ENCODE assay signal across 13 mouse cellular contexts in the genomic region with DNA sequence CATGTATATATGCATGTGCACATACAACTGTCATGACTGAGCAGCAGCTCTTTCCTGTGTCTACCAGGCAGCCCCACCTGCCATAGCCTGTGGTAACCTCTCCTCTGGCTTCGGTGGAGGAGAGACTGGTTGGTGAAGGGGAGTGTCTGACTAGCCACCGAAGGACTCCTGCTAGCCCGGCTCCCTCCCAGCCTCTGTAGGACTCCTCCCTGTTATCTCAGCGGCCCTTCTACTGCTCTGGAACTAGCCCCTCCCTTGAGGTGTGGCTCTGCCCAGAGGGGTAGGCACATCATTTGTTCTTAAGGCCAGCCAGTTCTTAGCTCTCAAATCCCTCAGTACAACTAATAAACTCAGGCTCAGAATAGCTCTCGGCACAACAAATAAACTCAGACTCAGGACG. TPM values are rescaled to one million over a fixed set of nuclear protein-coding genes. Genes with fewer than 3 reads are reported as not detected.
DNase-seq lines count a peak whose midpoint lies in the region; ATAC-seq and TF ChIP-seq lines count a peak whose summit lies in the region.
"Had no signal": no experiment of that assay in that cellular context is flagged by ENCODE, and none has a peak within 500 bp of the region (broad histone marks: within the 10 kb centered on the region; RNA-seq: fewer than 3 reads in every experiment).

No protein-coding gene starts in this region.

- TF ChIP-seq CTCF in gastrocnemius, adult 2 months (IDR thresholded peaks at IDR 0.05) = no peak

- DNase-seq in gastrocnemius, adult 2 months = no peak
- no peak for DNase-seq in gastrocnemius, adult 18-20 months (ENCODE audit: low spot score)
- DNase-seq in ES-CJ7 (ENCODE audit: low read depth, low spot score) = peak; percentile 82
- no peak for DNase-seq in cerebellum, adult 8-10 months
- no peak for DNase-seq in thymus, postnatal 36 days
- no peak for DNase-seq in urinary bladder, postnatal 4 days (ENCODE audit: low spot score in 2 of 2)
- DNase-seq: cerebellum, postnatal 36 days; kidney, postnatal 4 days had no signal

- peak; percentile 86 for ATAC-seq in erythroblast, adult 5-6 weeks (replicated peaks; ENCODE audit: low FRiP score, poor library complexity, severe bottlenecking)
- peak; percentile 86 for ATAC-seq in megakaryocyte progenitor cell, adult 5-6 weeks (replicated peaks; ENCODE audit: poor library complexity)

- H3K4me3 ChIP-seq in gastrocnemius, adult 2 months = no peak overlapping the region
- H3K4me3 ChIP-seq: embryonic facial prominence, embryonic 15.5 days; heart, embryonic 15.5 days; hindbrain, embryonic 15.5 days had no signal

- peak overlapping the region; percentile 48 for H3K27ac ChIP-seq in gastrocnemius, adult 2 months
- H3K27ac ChIP-seq: embryonic facial prominence, embryonic 15.5 days; heart, embryonic 15.5 days; hindbrain, embryonic 15.5 days had no signal

- intact Hi-C loops in gastrocnemius, adult 2 months (cut with DNase I) = no loop called here

RNA-seq across cellular contexts. Expression of a gene that starts 7.3 kb away (rescaled TPM):
- total RNA-seq in gastrocnemius, adult 2 months (2021) = 100 to 1,000 TPM; 136 to 159 TPM
- 100 to 1,000 TPM; 105 to 173 TPM for total RNA-seq in gastrocnemius, adult 18-20 months (2021)
- 28.1 and 29.7 TPM in 2 replicates for total RNA-seq in erythroblast, adult 5-6 weeks (2015; ENCODE audit: low replicate concordance)
- total RNA-seq in erythroblast, adult 5-6 weeks (2017; ENCODE audit: low replicate concordance) = 21.6 and 45.6 TPM in 2 replicates
- 29.9 and 32.7 TPM in 2 replicates for total RNA-seq in megakaryocyte progenitor cell, adult 5-6 weeks (2015)
- 13.5 and 17.5 TPM in 2 replicates for total RNA-seq in megakaryocyte progenitor cell, adult 5-6 weeks (2017)

RNA-seq across cellular contexts. Expression of a gene that starts 9.9 kb away (rescaled TPM):
- 10 to 100 TPM in 1 of 2 experiments, 1 to 10 TPM in 1; 8.6 to 10.4 TPM for total RNA-seq in gastrocnemius, adult 2 months (2021)
- total RNA-seq in gastrocnemius, adult 18-20 months (2021) = 10 to 100 TPM in 1 of 2 experiments, 1 to 10 TPM in 1; 8.2 to 10.3 TPM
- total RNA-seq in erythroblast, adult 5-6 weeks (2015; ENCODE audit: low replicate concordance) = 6.1 and 7.1 TPM in 2 replicates
- 2.4 and 4.5 TPM in 2 replicates for total RNA-seq in erythroblast, adult 5-6 weeks (2017; ENCODE audit: low replicate concordance)
- total RNA-seq in megakaryocyte progenitor cell, adult 5-6 weeks (2015) = 2.2 and 2.3 TPM in 2 replicates
- 0.67 and 0.98 TPM in 2 replicates for total RNA-seq in megakaryocyte progenitor cell, adult 5-6 weeks (2017)

RNA-seq across cellular contexts. Expression of a gene that starts 45.4 kb away (rescaled TPM):
- total RNA-seq in gastrocnemius, adult 2 months (2021) = 10 to 100 TPM; 41.4 to 41.6 TPM
- 10 to 100 TPM; 41.0 to 42.9 TPM for total RNA-seq in gastrocnemius, adult 18-20 months (2021)
- 1.9 and 8.8 TPM in 2 replicates for total RNA-seq in erythroblast, adult 5-6 weeks (2015; ENCODE audit: low replicate concordance)
- total RNA-seq in erythroblast, adult 5-6 weeks (2017; ENCODE audit: low replicate concordance) = 7.2 and 13.5 TPM in 2 replicates
- 23.9 and 30.3 TPM in 2 replicates for total RNA-seq in megakaryocyte progenitor cell, adult 5-6 weeks (2015)
- 66.9 and 71.3 TPM in 2 replicates for total RNA-seq in megakaryocyte progenitor cell, adult 5-6 weeks (2017)
